Mouse (Mus musculus): ENCODE data around the gene Src. TPM values are rescaled to one million over a fixed set of nuclear protein-coding genes. Genes with fewer than 3 reads are reported as not detected.

The Src gene
- polyA plus RNA-seq, 1 experiment = 31.8 TPM

DNA sequence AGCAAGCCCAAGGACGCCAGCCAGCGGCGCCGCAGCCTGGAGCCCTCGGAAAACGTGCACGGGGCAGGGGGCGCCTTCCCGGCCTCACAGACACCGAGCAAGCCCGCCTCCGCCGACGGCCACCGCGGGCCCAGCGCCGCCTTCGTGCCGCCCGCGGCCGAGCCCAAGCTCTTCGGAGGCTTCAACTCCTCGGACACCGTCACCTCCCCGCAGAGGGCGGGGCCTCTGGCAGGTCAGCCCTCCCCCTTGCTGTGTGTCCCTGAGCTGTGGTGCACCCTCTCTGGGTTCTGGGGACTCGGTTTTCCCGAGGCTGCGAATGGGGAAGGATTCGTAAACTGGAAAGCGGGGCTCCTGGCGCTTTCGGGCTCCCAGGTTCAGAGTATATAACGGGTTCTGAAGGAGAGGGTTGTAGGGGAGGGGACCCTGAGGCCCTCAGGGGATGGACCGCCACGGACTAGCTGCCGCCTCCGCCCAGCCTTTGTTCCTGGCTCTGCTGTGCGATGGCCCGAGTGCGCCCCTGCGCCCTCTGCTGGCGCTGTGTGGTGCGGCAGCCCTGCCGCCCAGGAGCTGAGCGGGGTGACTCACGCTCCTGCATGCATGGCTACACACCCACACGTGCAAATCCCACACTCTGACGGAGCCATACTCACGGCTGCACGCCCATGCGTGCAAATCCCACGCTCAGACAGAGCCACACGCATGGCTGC is 39.0 kb downstream of the Src start:
- TF ChIP-seq CTCF (conservative IDR thresholded peaks at IDR 0.05; ENCODE audit: insufficient read depth, insufficient read length, low read depth, low read length) (peak; percentile 95), POLR2A (IDR thresholded peaks at IDR 0.05; ENCODE audit: low read depth, low read length) (no peak)
- Histone ChIP-seq H3K4me1 (ENCODE audit: control insufficient read depth, insufficient read depth, low read length) (peaks cover 6% of the 10 kb centered on the region; the same call in 1 of the 2 replicates), H3K4me3 (ENCODE audit: insufficient read depth, low read depth, low read length) (peak overlapping the region; percentile 15; the same call in 1 of the 2 replicates), H3K27ac (ENCODE audit: insufficient read depth, low read depth, low read length) (no peak overlapping the region), H3K27me3 (replicated peaks; ENCODE audit: control insufficient read depth, insufficient read depth, low read length) (no peaks in the 10 kb centered on the region), H3K36me3 (ENCODE audit: control insufficient read depth, insufficient read depth, low read length) (no peaks in the 10 kb centered on the region)
- WGBS = 10% methylated on average over 56 of the region's 56 CpGs
- DNase-seq = peak; percentile 89

GRCm38 (mm10) chr2:157458472-157458871 is 40.2 kb downstream of the Src start:
- Histone ChIP-seq H3K4me1 (ENCODE audit: control insufficient read depth, insufficient read depth, low read length) (peaks cover 6% of the 10 kb centered on the region; the same call in 1 of the 2 replicates), H3K36me3 (ENCODE audit: control insufficient read depth, insufficient read depth, low read length) (no peaks in the 10 kb centered on the region), H3K4me3 (ENCODE audit: insufficient read depth, low read depth, low read length) (no peak overlapping the region), H3K27ac (ENCODE audit: insufficient read depth, low read depth, low read length) (no peak overlapping the region), H3K27me3 (replicated peaks; ENCODE audit: control insufficient read depth, insufficient read depth, low read length) (no peaks in the 10 kb centered on the region)
- WGBS = 49% methylated on average over 14 of the region's 14 CpGs
- DNase-seq = peak; percentile 59
- TF ChIP-seq CTCF (conservative IDR thresholded peaks at IDR 0.05; ENCODE audit: insufficient read depth, insufficient read length, low read depth, low read length) (peak; percentile 74), POLR2A (IDR thresholded peaks at IDR 0.05; ENCODE audit: low read depth, low read length) (no peak)

- peaks cover 6% of the 10 kb centered on the region; the same call in 1 of the 2 replicates for H3K4me1 ChIP-seq (ENCODE audit: control insufficient read depth, insufficient read depth, low read length)
- DNase-seq = no peak
- H3K27me3 ChIP-seq (replicated peaks; ENCODE audit: control insufficient read depth, insufficient read depth, low read length) = no peaks in the 10 kb centered on the region
- H3K27ac ChIP-seq (ENCODE audit: insufficient read depth, low read depth, low read length) = no peak overlapping the region
- 64% methylated on average over 5 of the region's 5 CpGs for WGBS
- no peak for TF ChIP-seq POLR2A (IDR thresholded peaks at IDR 0.05; ENCODE audit: low read depth, low read length)
- no peak for TF ChIP-seq CTCF (conservative IDR thresholded peaks at IDR 0.05; ENCODE audit: insufficient read depth, insufficient read length, low read depth, low read length)
- no peak overlapping the region for H3K4me3 ChIP-seq (ENCODE audit: insufficient read depth, low read depth, low read length)
- H3K36me3 ChIP-seq (ENCODE audit: control insufficient read depth, insufficient read depth, low read length) = no peaks in the 10 kb centered on the region
These were observed 41.5 kb downstream of the Src start for GRCm38 (mm10) chr2:157459736-157460135.

DNA sequence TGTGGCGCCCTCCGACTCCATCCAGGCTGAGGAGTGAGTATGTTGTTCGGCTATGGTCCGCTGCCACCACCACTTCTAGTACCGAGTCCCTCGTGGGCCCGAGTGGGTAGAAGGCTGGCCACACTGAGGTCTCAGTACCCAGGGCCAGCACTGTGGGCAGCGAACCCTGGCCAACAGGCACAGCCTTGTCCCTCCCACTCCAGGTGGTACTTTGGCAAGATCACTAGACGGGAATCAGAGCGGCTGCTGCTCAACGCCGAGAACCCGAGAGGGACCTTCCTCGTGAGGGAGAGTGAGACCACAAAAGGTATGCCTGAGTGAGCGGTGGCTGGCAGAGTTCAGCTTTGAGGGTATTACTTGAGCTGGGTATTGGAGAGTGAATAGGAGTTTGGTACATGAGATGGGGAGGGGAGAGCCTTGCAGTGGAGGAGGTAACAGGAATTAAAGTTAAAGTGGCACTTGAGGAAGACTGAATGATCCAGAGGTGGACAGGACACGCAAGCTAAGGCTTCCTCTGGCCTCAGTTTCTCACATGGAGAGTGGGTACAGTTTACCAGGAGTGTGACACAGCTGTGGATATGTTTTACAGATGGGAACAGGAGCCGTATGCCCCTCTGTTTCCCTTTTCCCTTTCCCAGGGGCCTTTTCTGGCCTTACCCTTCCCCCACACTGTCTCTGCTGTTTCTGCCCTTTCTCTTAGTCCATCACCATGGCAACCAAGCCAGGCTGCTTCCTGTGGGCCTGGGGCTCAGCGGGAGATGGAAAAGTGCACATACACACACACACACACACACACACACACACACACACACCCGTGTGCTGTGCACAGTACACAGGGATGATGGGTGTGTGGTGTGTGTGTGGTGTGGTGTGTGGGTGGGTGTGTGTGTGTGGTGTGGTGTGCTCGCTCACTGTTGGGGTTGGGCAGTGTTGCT is 44.8 kb downstream of the Src start:
- TF ChIP-seq CTCF (conservative IDR thresholded peaks at IDR 0.05; ENCODE audit: insufficient read depth, insufficient read length, low read depth, low read length) = no peak
- TF ChIP-seq POLR2A (IDR thresholded peaks at IDR 0.05; ENCODE audit: low read depth, low read length) = no peak
- Histone ChIP-seq H3K27me3 (replicated peaks; ENCODE audit: control insufficient read depth, insufficient read depth, low read length) (no peaks in the 10 kb centered on the region), H3K36me3 (ENCODE audit: control insufficient read depth, insufficient read depth, low read length) (no peaks in the 10 kb centered on the region), H3K4me1 (ENCODE audit: control insufficient read depth, insufficient read depth, low read length) (no peaks in the 10 kb centered on the region), H3K27ac (ENCODE audit: insufficient read depth, low read depth, low read length) (no peak overlapping the region), H3K4me3 (ENCODE audit: insufficient read depth, low read depth, low read length) (no peak overlapping the region)
- no peak for DNase-seq
- 67% methylated on average over 20 of the region's 20 CpGs for whole genome bisulfite sequencing

GRCm38 (mm10) chr2:157463887-157464745 is 45.9 kb downstream of the Src start:
- no peaks in the 10 kb centered on the region for H3K36me3 ChIP-seq (ENCODE audit: control insufficient read depth, insufficient read depth, low read length)
- H3K27ac ChIP-seq (ENCODE audit: insufficient read depth, low read depth, low read length) = no peak overlapping the region
- no peaks in the 10 kb centered on the region for H3K27me3 ChIP-seq (replicated peaks; ENCODE audit: control insufficient read depth, insufficient read depth, low read length)
- no peak for DNase-seq
- no peak overlapping the region for H3K4me3 ChIP-seq (ENCODE audit: insufficient read depth, low read depth, low read length)
- 66% methylated on average over 16 of the region's 16 CpGs for WGBS
- TF ChIP-seq CTCF (conservative IDR thresholded peaks at IDR 0.05; ENCODE audit: insufficient read depth, insufficient read length, low read depth, low read length) (no peak), POLR2A (IDR thresholded peaks at IDR 0.05; ENCODE audit: low read depth, low read length) (no peak)
- no peaks in the 10 kb centered on the region for H3K4me1 ChIP-seq (ENCODE audit: control insufficient read depth, insufficient read depth, low read length)

DNA sequence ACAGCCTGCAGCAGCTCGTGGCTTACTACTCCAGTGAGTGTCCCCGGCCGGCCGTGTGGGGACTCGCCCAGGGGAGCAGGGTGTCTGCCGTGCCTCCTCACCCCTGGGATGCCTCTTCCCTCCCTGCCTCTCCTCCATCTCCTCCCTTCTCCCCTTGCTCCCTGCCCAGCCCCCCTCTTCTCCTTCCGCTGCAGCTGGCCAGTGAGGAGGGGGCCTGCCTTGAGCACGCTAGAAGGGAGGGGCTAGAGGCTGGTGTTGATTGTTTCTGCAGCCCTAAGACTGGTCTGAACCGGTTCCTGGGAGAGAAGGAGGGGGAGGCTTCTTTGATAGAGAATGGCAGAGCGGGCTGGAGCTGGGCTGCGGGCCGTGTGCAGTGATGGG is 46.5 kb downstream of the Src start:
- TF ChIP-seq POLR2A (IDR thresholded peaks at IDR 0.05; ENCODE audit: low read depth, low read length) (no peak), CTCF (conservative IDR thresholded peaks at IDR 0.05; ENCODE audit: insufficient read depth, insufficient read length, low read depth, low read length) (no peak)

More for the DNA sequence above, 46.5 kb downstream of the Src start:
- H3K4me3 ChIP-seq (ENCODE audit: insufficient read depth, low read depth, low read length) = no peak overlapping the region
- no peak for DNase-seq
- WGBS = 51% methylated on average over 12 of the region's 12 CpGs
- H3K27ac ChIP-seq (ENCODE audit: insufficient read depth, low read depth, low read length) = no peak overlapping the region
- H3K27me3 ChIP-seq (replicated peaks; ENCODE audit: control insufficient read depth, insufficient read depth, low read length) = no peaks in the 10 kb centered on the region
- H3K4me1 ChIP-seq (ENCODE audit: control insufficient read depth, insufficient read depth, low read length) = no peaks in the 10 kb centered on the region
- H3K36me3 ChIP-seq (ENCODE audit: control insufficient read depth, insufficient read depth, low read length) = no peaks in the 10 kb centered on the region

Measured in kidney, adult 2 months (tissue).